13 mouse cellular contexts compared by ENCODE assay signal in the genomic region with DNA sequence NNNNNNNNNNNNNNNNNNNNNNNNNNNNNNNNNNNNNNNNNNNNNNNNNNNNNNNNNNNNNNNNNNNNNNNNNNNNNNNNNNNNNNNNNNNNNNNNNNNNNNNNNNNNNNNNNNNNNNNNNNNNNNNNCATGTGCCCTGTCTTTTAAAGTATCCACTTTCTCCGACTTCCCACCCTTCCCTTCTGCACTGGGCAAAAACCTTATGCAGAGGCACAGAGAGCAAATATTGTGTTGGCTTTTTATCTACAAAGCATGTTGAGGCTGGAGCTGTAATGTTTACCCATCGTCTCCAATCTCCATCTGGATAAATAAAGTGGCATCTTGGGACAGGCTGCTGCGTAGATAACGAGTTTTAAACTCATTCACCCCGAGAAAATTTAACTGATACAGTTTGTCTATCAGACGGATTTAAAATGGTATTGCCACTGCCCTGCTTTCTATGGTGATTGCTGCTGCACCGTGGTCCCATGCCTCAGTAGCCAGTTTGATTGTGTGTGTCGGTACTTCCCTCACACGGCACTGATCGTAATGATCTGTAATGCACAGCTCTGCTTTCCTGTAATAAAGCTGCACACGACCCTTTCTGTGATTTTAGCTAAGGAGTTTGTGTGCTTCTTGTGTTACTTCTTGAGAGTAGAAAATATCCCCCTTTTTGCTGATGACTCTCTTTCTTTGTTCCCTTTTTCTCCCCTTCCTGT.
DNase-seq lines count a peak whose midpoint lies in the region; ATAC-seq and TF ChIP-seq lines count a peak whose summit lies in the region.
"Had no signal": no experiment of that assay in that cellular context is flagged by ENCODE, and none has a peak within 500 bp of the region (broad histone marks: within the 10 kb centered on the region; RNA-seq: fewer than 3 reads in every experiment).

No protein-coding gene starts in this region.

- 38% methylated on average over 11 of the region's 11 CpGs for WGBS in forebrain, embryonic 13.5 days
- 28% methylated on average over 11 of the region's 11 CpGs for WGBS in forebrain, postnatal 0 days
- WGBS in midbrain, embryonic 12.5 days, result 46% methylated on average over 11 of the region's 11 CpGs
- WGBS in embryonic facial prominence, embryonic 10.5 days, result 67% methylated on average over 11 of the region's 11 CpGs

- H3K27ac ChIP-seq in forebrain, embryonic 13.5 days, result no peak overlapping the region
- no peak overlapping the region for H3K27ac ChIP-seq in forebrain, postnatal 0 days (ENCODE audit: low read depth, low read length)
- peak overlapping the region; percentile 22; the same call in 1 of the 2 replicates for H3K27ac ChIP-seq in midbrain, embryonic 12.5 days (replicated peaks)
- no peak overlapping the region for H3K27ac ChIP-seq in embryonic facial prominence, embryonic 10.5 days (replicated peaks)
- H3K27ac ChIP-seq: heart, embryonic 10.5 days had no signal

- 0 out of 2 replicates have a peak, but pooled peaks have one; percentile 50 for ATAC-seq in forebrain, embryonic 13.5 days
- no peak for ATAC-seq in forebrain, postnatal 0 days
- ATAC-seq in midbrain, embryonic 12.5 days (ENCODE audit: low FRiP score, low read depth), result peak; percentile 54; the same call in 1 of the 2 replicates

- TF ChIP-seq CTCF in forebrain, postnatal 0 days (IDR thresholded peaks at IDR 0.05; ENCODE audit: low read depth), result no peak

- H3K27me3 ChIP-seq in forebrain, embryonic 13.5 days, result no peaks in the 10 kb centered on the region
- no peaks in the 10 kb centered on the region for H3K27me3 ChIP-seq in forebrain, postnatal 0 days (ENCODE audit: insufficient read depth, low read length)
- H3K27me3 ChIP-seq in midbrain, embryonic 12.5 days, result no peaks in the 10 kb centered on the region
- H3K27me3 ChIP-seq in embryonic facial prominence, embryonic 10.5 days (replicated peaks; ENCODE audit: low read depth, poor library complexity, severe bottlenecking), result no peaks in the 10 kb centered on the region

- no peaks in the 10 kb centered on the region for H3K36me3 ChIP-seq in forebrain, embryonic 13.5 days (ENCODE audit: poor library complexity, severe bottlenecking)
- H3K36me3 ChIP-seq in forebrain, postnatal 0 days (ENCODE audit: insufficient read depth), result no peaks in the 10 kb centered on the region
- H3K36me3 ChIP-seq in midbrain, embryonic 12.5 days, result no peaks in the 10 kb centered on the region
- H3K36me3 ChIP-seq in embryonic facial prominence, embryonic 10.5 days (replicated peaks), result no peaks in the 10 kb centered on the region
- H3K36me3 ChIP-seq: heart, embryonic 10.5 days had no signal

- no peaks in the 10 kb centered on the region for H3K9me3 ChIP-seq in forebrain, embryonic 13.5 days (replicated peaks)
- H3K9me3 ChIP-seq in forebrain, postnatal 0 days (ENCODE audit: low read length), result no peaks in the 10 kb centered on the region
- no peaks in the 10 kb centered on the region for H3K9me3 ChIP-seq in midbrain, embryonic 12.5 days
- no peaks in the 10 kb centered on the region for H3K9me3 ChIP-seq in embryonic facial prominence, embryonic 10.5 days
- H3K9me3 ChIP-seq: heart, embryonic 10.5 days had no signal

- H3K4me2 ChIP-seq in forebrain, embryonic 13.5 days, result no peak overlapping the region; the same call in 1 of the 2 replicates
- no peak overlapping the region for H3K4me2 ChIP-seq in forebrain, postnatal 0 days (ENCODE audit: low read depth)
- 0 out of 2 replicates have a peak overlapping the region, but pooled peaks have one; percentile 1 for H3K4me2 ChIP-seq in midbrain, embryonic 12.5 days (replicated peaks)

- intact Hi-C loops in heart, postnatal 14 days (cut with DNase I), result no loop called here

- no peak overlapping the region for H3K4me3 ChIP-seq in forebrain, embryonic 13.5 days
- no peak overlapping the region for H3K4me3 ChIP-seq in forebrain, postnatal 0 days (ENCODE audit: low read depth, low read length)
- H3K4me3 ChIP-seq in midbrain, embryonic 12.5 days, result no peak overlapping the region
- no peak overlapping the region for H3K4me3 ChIP-seq in embryonic facial prominence, embryonic 10.5 days
- H3K4me3 ChIP-seq: heart, embryonic 10.5 days had no signal

- peaks cover 10% of the 10 kb centered on the region; the same call in 1 of the 2 replicates for H3K4me1 ChIP-seq in forebrain, embryonic 13.5 days
- H3K4me1 ChIP-seq in forebrain, postnatal 0 days (ENCODE audit: insufficient read depth), result 0 out of 2 replicates have a peak, but pooled peaks cover 3% of the 10 kb centered on the region
- peaks cover 10% of the 10 kb centered on the region; the same call in 1 of the 2 replicates for H3K4me1 ChIP-seq in midbrain, embryonic 12.5 days
- H3K4me1 ChIP-seq in embryonic facial prominence, embryonic 10.5 days, result 0 out of 2 replicates have a peak, but pooled peaks cover 2% of the 10 kb centered on the region
- H3K4me1 ChIP-seq: heart, embryonic 10.5 days had no signal

- no peak overlapping the region for H3K9ac ChIP-seq in forebrain, embryonic 13.5 days
- H3K9ac ChIP-seq in forebrain, postnatal 0 days, result no peak overlapping the region
- H3K9ac ChIP-seq in midbrain, embryonic 12.5 days (replicated peaks), result no peak overlapping the region

- DNase-seq in forebrain, postnatal 0 days, result no peak
- peak; percentile 1 to 11 for DNase-seq in urinary bladder, adult 18-20 months (ENCODE audit: low spot score in 2 of 2)
- DNase-seq in urinary bladder, postnatal 10 days (ENCODE audit: low spot score), result no peak
- no peak for DNase-seq in embryonic facial prominence, embryonic 10.5 days (ENCODE audit: low spot score)
- DNase-seq in frontal cortex, postnatal 10 days (ENCODE audit: low spot score in 2 of 2), result no peak
- DNase-seq in heart, postnatal 14 days, result no peak
- DNase-seq: cerebellum, adult 2 months; gastrocnemius, postnatal 14 days; right cerebral cortex, postnatal 14 days; thymus, postnatal 25 days had no signal

Comparison
In these comparisons a context has a peak if more than half of its experiments do, and no peak if none do; other contexts are left out.
1. DNase-seq: peak in urinary bladder, adult 18-20 months (2 of 2); none in forebrain, postnatal 0 days (single experiment), urinary bladder, postnatal 10 days (single experiment), embryonic facial prominence, embryonic 10.5 days (single experiment), frontal cortex, postnatal 10 days (0 of 2) and heart, postnatal 14 days (0 of 2).